Mouse (Mus musculus): Measurements from ENCODE around the gene Dnajc25. TPM values are rescaled to one million over a fixed set of nuclear protein-coding genes. Genes with fewer than 3 reads are reported as not detected.

Gene Dnajc25
- polyA plus RNA-seq, 1 experiment from 2014 or later: 6.3 TPM

DNA sequence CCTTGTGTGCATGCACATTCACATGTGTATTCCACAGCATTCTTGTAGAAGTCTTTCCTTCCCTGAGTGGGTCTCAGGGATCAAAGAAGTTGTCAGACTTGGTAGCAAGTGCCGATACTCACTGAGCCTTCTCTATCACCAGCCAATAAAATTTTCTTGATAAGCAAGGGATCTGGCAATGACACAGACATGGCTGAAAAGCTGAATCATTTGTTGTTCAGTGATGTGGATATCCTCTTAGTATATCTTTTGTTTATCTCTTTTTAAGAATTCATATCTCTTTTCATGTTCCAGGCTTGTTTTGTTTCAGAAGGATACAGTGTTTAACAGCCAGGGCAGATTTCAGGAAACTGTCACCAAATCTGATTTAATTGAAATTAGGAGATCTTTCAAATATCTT lies 3.8 kb downstream of the Dnajc25 start:
- H3K27me3 ChIP-seq (ENCODE audit: control insufficient read depth, insufficient read depth, low read length): no peaks in the 10 kb centered on the region
- 91% methylated on average over 1 of the region's 1 CpGs for WGBS
- no peak overlapping the region for H3K9ac ChIP-seq (replicated peaks; ENCODE audit: low read length)
- ATAC-seq (ENCODE audit: low FRiP score, low TSS enrichment) (no peak), DNase-seq (no peak)
- no peaks in the 10 kb centered on the region for H3K9me3 ChIP-seq (ENCODE audit: control insufficient read depth, low read length)
- H3K36me3 ChIP-seq (ENCODE audit: control insufficient read depth, insufficient read depth, low read length): no peaks in the 10 kb centered on the region
- no peak overlapping the region for H3K27ac ChIP-seq (replicated peaks; ENCODE audit: low read depth, low read length)
- peaks cover 3% of the 10 kb centered on the region; the same call in 1 of the 2 replicates for H3K4me1 ChIP-seq (ENCODE audit: control insufficient read depth, insufficient read depth, low read length)
- H3K4me2 ChIP-seq (ENCODE audit: low read length): no peak overlapping the region
- H3K4me3 ChIP-seq (replicated peaks; ENCODE audit: low read depth, low read length): no peak overlapping the region

DNA sequence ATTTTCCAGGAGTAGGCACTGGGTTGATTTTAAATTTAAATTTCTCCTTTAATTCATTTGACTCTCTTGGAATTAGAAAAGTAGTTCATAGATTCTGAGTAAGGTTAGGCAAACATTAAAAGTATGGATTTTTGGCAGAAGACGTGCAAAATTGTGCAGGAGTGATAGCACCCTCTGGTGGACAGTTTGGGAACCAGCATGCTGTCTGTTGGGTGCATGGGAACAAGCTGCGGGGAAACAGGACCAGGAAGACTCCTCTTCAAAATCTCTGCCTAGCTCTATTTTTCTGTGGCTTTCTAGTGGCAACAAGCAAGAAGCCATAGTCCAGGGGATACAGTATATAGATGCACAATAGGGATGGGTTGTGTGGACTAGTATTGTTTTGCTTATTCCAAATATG lies 4.8 kb downstream of the Dnajc25 start:
- H3K36me3 ChIP-seq (ENCODE audit: control insufficient read depth, insufficient read depth, low read length): no peaks in the 10 kb centered on the region
- 4% methylated on average over 2 of the region's 2 CpGs for WGBS
- no peaks in the 10 kb centered on the region for H3K9me3 ChIP-seq (ENCODE audit: control insufficient read depth, low read length)
- H3K27me3 ChIP-seq (ENCODE audit: control insufficient read depth, insufficient read depth, low read length): no peaks in the 10 kb centered on the region
- no peak overlapping the region for H3K4me2 ChIP-seq (ENCODE audit: low read length)
- H3K4me3 ChIP-seq (replicated peaks; ENCODE audit: low read depth, low read length): no peak overlapping the region
- DNase-seq (peak; percentile 85), ATAC-seq (ENCODE audit: low FRiP score, low TSS enrichment) (no peak)
- H3K4me1 ChIP-seq (ENCODE audit: control insufficient read depth, insufficient read depth, low read length): peaks cover 13% of the 10 kb centered on the region
- no peak overlapping the region for H3K27ac ChIP-seq (replicated peaks; ENCODE audit: low read depth, low read length)
- no peak overlapping the region for H3K9ac ChIP-seq (replicated peaks; ENCODE audit: low read length)

GRCm38 (mm10) chr4:59000614-59001013 lies 5.8 kb downstream of the Dnajc25 start:
- no peaks in the 10 kb centered on the region for H3K9me3 ChIP-seq (ENCODE audit: control insufficient read depth, low read length)
- H3K4me3 ChIP-seq (replicated peaks; ENCODE audit: low read depth, low read length): no peak overlapping the region
- peak; percentile 25 for DNase-seq
- no peak for ATAC-seq (ENCODE audit: low FRiP score, low TSS enrichment)
- H3K27ac ChIP-seq (replicated peaks; ENCODE audit: low read depth, low read length): no peak overlapping the region
- WGBS: 0% methylated on average over 2 of the region's 2 CpGs
- peaks cover 18% of the 10 kb centered on the region for H3K4me1 ChIP-seq (ENCODE audit: control insufficient read depth, insufficient read depth, low read length)
- no peaks in the 10 kb centered on the region for H3K36me3 ChIP-seq (ENCODE audit: control insufficient read depth, insufficient read depth, low read length)
- no peak overlapping the region for H3K4me2 ChIP-seq (ENCODE audit: low read length)
- no peak overlapping the region for H3K9ac ChIP-seq (replicated peaks; ENCODE audit: low read length)
- no peaks in the 10 kb centered on the region for H3K27me3 ChIP-seq (ENCODE audit: control insufficient read depth, insufficient read depth, low read length)

DNA sequence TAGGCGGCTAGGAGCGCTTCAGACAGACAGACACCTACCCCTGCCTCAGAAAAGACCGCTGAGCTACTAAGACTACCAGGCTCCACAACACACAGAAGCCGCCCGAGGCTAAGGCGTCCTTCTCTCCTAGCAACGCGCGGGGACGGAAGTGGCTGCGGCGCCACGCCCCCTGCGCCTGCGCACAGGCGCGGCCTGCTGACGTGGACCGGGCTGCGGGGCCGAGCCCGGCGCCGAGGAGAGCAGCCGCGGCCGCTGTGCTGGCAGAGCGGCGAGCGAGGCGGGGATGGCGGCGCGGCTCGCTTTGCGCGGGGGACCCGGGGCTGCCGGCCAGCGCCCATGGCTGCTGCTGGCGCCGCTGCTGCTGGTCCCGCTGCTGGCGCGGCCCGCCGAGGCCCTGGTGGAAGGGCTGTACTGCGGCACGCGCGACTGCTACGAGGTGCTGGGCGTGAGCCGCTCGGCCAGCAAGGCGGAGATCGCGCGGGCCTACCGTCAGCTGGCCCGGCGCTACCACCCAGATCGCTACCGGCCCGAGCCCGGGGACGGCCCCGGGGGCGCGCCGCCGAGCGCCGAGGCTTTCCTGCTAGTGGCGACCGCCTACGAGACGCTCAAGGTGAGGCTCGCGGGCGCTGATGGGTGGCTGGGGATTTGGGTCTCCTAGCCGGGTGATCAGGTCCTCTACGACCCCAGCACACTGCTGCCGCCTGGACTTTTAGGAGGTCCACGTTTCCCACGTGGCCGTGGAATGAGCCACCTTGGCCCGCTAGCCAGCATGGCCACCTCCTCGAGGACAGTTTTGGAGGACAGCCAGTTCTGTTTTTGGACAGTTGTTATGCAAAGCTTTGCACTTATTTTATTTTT lies 8.3 kb downstream of the Dnajc25 start, which contains the start of gene Gm20503:
Gene Gm20503, plus strand, starts transcription at position 263 of the 858 bp plus-strand sequence.
- Histone ChIP-seq H3K36me3 (ENCODE audit: control insufficient read depth, insufficient read depth, low read length) (no peaks in the 10 kb centered on the region), H3K27ac (replicated peaks; ENCODE audit: low read depth, low read length) (peak within 1 kb of the TSS; percentile 90), H3K4me1 (ENCODE audit: control insufficient read depth, insufficient read depth, low read length) (peaks cover 18% of the 10 kb centered on the region), H3K27me3 (ENCODE audit: control insufficient read depth, insufficient read depth, low read length) (no peaks in the 10 kb centered on the region), H3K9me3 (ENCODE audit: control insufficient read depth, low read length) (no peaks in the 10 kb centered on the region), H3K4me3 (replicated peaks; ENCODE audit: low read depth, low read length) (peak within 1 kb of the TSS; percentile 91), H3K4me2 (ENCODE audit: low read length) (peak within 1 kb of the TSS; percentile 74), H3K9ac (replicated peaks; ENCODE audit: low read length) (peak within 1 kb of the TSS; percentile 88)
- ATAC-seq (ENCODE audit: low FRiP score, low TSS enrichment) (peak; percentile 98), DNase-seq (peak; percentile 98)
- WGBS: under 1% methylated on average over 74 of the region's 89 CpGs

DNA sequence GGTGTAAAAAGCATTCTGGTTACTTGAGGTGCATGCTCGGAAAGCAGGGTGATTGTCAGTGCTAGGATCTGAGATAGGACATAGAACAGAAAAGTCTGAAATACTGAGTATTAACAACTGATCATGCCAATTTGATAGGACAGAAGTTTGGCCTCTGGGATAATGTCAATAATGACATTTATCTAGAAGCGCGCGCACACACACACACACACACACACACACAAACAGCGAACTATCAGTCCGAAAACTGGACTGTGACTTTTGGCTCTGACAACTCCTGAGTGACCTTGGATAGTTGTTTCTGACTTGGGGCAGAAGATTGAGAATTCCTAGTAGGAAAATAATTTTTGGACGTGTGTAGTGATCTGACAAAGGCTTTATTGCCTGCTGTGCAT lies 8.9 kb downstream of the Dnajc25 start:
- peak overlapping the region; percentile 91 for H3K4me3 ChIP-seq (replicated peaks; ENCODE audit: low read depth, low read length)
- ATAC-seq (ENCODE audit: low FRiP score, low TSS enrichment): no peak
- peak overlapping the region; percentile 74 for H3K4me2 ChIP-seq (ENCODE audit: low read length)
- H3K36me3 ChIP-seq (ENCODE audit: control insufficient read depth, insufficient read depth, low read length): no peaks in the 10 kb centered on the region
- peak overlapping the region; percentile 88 for H3K9ac ChIP-seq (replicated peaks; ENCODE audit: low read length)
- 43% methylated on average over 7 of the region's 7 CpGs for WGBS
- peaks cover 18% of the 10 kb centered on the region for H3K4me1 ChIP-seq (ENCODE audit: control insufficient read depth, insufficient read depth, low read length)
- no peak overlapping the region for H3K27ac ChIP-seq (replicated peaks; ENCODE audit: low read depth, low read length)
- H3K27me3 ChIP-seq (ENCODE audit: control insufficient read depth, insufficient read depth, low read length): no peaks in the 10 kb centered on the region
- no peaks in the 10 kb centered on the region for H3K9me3 ChIP-seq (ENCODE audit: control insufficient read depth, low read length)
- DNase-seq: no peak

DNA sequence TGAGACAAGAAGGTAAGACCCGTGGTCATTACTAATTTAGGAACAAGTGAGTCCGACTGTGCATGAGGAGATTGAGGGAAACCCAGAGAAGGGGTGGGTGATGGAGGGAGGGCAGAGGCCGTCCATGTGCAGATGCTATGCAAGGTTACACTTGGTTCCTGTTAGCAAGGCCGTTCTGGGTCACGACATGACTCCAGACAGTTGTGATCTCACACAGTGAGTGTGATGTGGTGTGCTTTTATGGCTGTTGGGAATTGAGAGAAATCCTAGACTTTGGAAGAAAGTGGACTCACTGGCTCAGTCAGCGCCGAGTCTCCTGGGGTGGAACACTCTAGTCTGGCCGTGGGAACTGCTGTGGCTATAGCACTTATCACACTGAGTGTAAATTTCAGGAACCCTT lies 11.3 kb downstream of the Dnajc25 start:
- H3K27ac ChIP-seq (replicated peaks; ENCODE audit: low read depth, low read length): no peak overlapping the region
- no peak overlapping the region for H3K9ac ChIP-seq (replicated peaks; ENCODE audit: low read length)
- no peaks in the 10 kb centered on the region for H3K9me3 ChIP-seq (ENCODE audit: control insufficient read depth, low read length)
- ATAC-seq (ENCODE audit: low FRiP score, low TSS enrichment) (no peak), DNase-seq (no peak)
- H3K4me3 ChIP-seq (replicated peaks; ENCODE audit: low read depth, low read length): no peak overlapping the region
- 66% methylated on average over 8 of the region's 8 CpGs for WGBS
- H3K27me3 ChIP-seq (ENCODE audit: control insufficient read depth, insufficient read depth, low read length): no peaks in the 10 kb centered on the region
- peaks cover 18% of the 10 kb centered on the region for H3K4me1 ChIP-seq (ENCODE audit: control insufficient read depth, insufficient read depth, low read length)
- H3K4me2 ChIP-seq (ENCODE audit: low read length): no peak overlapping the region
- H3K36me3 ChIP-seq (ENCODE audit: control insufficient read depth, insufficient read depth, low read length): no peaks in the 10 kb centered on the region

GRCm38 (mm10) chr4:59007016-59007415 lies 12.2 kb downstream of the Dnajc25 start:
- DNase-seq: no peak
- Histone ChIP-seq H3K27me3 (ENCODE audit: control insufficient read depth, insufficient read depth, low read length) (no peaks in the 10 kb centered on the region), H3K9ac (replicated peaks; ENCODE audit: low read length) (no peak overlapping the region), H3K27ac (replicated peaks; ENCODE audit: low read depth, low read length) (no peak overlapping the region), H3K4me3 (replicated peaks; ENCODE audit: low read depth, low read length) (no peak overlapping the region), H3K4me2 (ENCODE audit: low read length) (no peak overlapping the region), H3K4me1 (ENCODE audit: control insufficient read depth, insufficient read depth, low read length) (peaks cover 18% of the 10 kb centered on the region), H3K9me3 (ENCODE audit: control insufficient read depth, low read length) (no peaks in the 10 kb centered on the region), H3K36me3 (ENCODE audit: control insufficient read depth, insufficient read depth, low read length) (no peaks in the 10 kb centered on the region)
- WGBS: 27% methylated on average over 6 of the region's 6 CpGs
- ATAC-seq (ENCODE audit: low FRiP score, low TSS enrichment): no peak

DNA sequence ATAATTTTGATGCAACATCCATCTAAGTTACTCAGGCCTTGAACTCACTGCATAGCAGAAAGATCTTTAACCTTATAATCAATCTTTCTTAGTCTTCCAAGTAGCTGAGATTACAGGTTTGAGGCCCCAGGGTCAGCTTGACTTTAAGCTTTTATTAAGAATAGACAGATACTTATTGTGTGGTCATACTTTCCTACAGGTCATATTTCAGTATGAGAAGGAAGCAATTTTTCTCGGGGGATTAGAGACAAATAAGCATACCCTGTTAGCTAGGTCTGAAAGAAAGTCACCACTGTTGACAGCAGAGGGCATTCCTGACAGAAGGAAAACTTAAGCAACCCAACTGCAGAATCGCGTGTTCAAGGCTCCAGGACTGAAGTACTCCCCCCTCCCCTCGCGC lies 13.1 kb downstream of the Dnajc25 start:
- WGBS: 84% methylated on average over 5 of the region's 5 CpGs
- no peak overlapping the region for H3K27ac ChIP-seq (replicated peaks; ENCODE audit: low read depth, low read length)
- H3K9me3 ChIP-seq (ENCODE audit: control insufficient read depth, low read length): no peaks in the 10 kb centered on the region
- H3K4me2 ChIP-seq (ENCODE audit: low read length): no peak overlapping the region
- H3K9ac ChIP-seq (replicated peaks; ENCODE audit: low read length): no peak overlapping the region
- no peaks in the 10 kb centered on the region for H3K36me3 ChIP-seq (ENCODE audit: control insufficient read depth, insufficient read depth, low read length)
- DNase-seq (no peak), ATAC-seq (ENCODE audit: low FRiP score, low TSS enrichment) (no peak)
- H3K4me1 ChIP-seq (ENCODE audit: control insufficient read depth, insufficient read depth, low read length): peaks cover 15% of the 10 kb centered on the region
- H3K4me3 ChIP-seq (replicated peaks; ENCODE audit: low read depth, low read length): no peak overlapping the region
- H3K27me3 ChIP-seq (ENCODE audit: control insufficient read depth, insufficient read depth, low read length): no peaks in the 10 kb centered on the region

DNA sequence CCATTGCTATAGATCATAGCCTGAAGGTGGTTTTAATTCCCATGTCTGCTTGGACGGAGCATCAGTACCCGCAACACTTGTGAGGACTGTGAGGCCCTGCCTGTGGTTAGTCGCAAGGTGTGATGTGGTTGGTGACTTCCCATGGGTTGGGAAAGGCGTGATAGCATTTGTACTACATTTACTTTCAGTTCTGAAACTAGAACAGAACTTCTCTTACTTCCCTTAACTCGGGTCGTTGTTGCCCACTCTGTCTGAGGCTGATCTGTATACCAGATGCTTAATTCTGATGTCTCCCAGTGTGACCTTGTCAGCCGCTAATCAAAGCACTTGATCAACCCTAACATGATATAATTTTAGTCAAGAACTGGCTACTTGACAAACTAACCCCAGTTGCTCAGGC lies 14.3 kb downstream of the Dnajc25 start:
- Histone ChIP-seq H3K36me3 (ENCODE audit: control insufficient read depth, insufficient read depth, low read length) (no peaks in the 10 kb centered on the region), H3K27me3 (ENCODE audit: control insufficient read depth, insufficient read depth, low read length) (no peaks in the 10 kb centered on the region), H3K9ac (replicated peaks; ENCODE audit: low read length) (no peak overlapping the region), H3K4me1 (ENCODE audit: control insufficient read depth, insufficient read depth, low read length) (peaks cover 10% of the 10 kb centered on the region), H3K4me3 (replicated peaks; ENCODE audit: low read depth, low read length) (no peak overlapping the region), H3K4me2 (ENCODE audit: low read length) (no peak overlapping the region), H3K27ac (replicated peaks; ENCODE audit: low read depth, low read length) (no peak overlapping the region), H3K9me3 (ENCODE audit: control insufficient read depth, low read length) (no peaks in the 10 kb centered on the region)
- DNase-seq (no peak), ATAC-seq (ENCODE audit: low FRiP score, low TSS enrichment) (no peak)
- WGBS: 96% methylated on average over 7 of the region's 7 CpGs
